Mouse (Mus musculus) heart, adult 11 months (tissue): Measurements from ENCODE around the gene Mrps22.
A peak's percentile ranks its signal among the peaks of the same experiment; 100 is the strongest.

ENCODE experiments used
- DNase-seq: peaks from one replicate; pipeline ENCODE4 v3.0.0; 2022

Gene Mrps22

GRCm38 (mm10) chr9:98601156-98601836, at the start of gene Mrps22:
TSS of gene Mrps22 (minus strand) at chr9:98601660.
- peak; percentile 98 for DNase-seq

DNA sequence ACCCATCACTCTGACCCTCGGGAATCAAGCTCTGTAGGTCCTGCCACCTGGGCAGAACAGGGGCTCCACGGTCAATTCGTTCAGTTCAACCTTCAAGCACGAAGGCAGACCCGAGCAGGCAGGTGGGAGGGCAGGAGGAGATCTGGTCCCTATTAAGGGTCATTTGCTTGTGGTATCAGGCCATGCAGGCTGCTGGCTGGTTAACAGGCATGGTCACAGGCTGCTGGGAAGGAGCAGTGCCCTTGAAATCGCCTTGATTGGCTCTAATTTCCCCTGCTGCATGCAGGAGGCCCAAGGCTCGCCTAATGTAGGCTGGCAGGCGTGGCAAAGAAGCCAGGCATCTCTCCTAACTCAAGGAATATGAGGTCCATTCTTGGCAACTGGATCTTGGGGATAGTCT, 49.1 kb upstream of the Mrps22 start:
- no peak for DNase-seq

DNA sequence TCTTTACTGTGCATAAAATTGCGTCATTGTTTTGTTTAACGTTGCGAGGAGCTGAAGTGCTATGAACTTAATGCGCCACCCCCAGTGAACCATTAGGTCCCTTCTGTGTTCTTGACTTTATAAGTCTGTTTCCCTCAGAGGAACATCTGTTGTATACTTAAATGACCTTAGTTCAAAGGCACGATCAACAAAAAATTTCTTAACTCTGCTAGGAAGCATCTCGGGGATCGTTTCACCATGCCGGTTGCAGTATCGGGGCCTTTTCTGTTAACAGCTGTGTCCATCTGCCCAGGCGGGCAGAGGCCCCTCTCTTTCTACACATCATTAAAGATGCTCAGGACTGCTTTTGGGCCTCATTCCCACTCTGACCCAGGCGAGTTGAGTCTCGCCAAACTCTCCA, 46.0 kb upstream of the Mrps22 start:
- peak; percentile 92 for DNase-seq

GRCm38 (mm10) chr9:98645750-98646149, 44.3 kb upstream of the Mrps22 start:
- no peak for DNase-seq

DNA sequence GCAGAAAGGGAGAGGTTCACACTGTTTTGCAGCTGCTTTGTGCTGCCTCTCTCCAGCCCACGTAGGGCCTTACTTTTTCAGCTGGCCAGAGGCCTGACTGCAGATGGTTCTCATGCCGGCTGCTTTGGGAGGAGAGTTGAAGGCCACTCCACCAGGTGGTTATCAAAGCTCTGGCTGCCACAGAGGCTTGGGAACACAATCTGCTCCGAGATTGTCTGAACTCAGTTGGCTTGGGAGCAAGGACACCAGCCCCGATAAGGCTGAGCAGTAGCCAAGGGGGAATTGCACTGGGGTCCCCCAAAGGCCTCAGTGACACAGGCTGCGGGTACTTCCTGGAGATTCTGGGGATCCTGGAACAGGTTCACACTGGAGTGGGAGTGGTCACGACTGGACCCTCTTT, 40.7 kb upstream of the Mrps22 start:
- no peak for DNase-seq

GRCm38 (mm10) chr9:98633287-98634162, 32.1 kb upstream of the Mrps22 start:
- DNase-seq = no peak

GRCm38 (mm10) chr9:98628480-98628879, 27.0 kb upstream of the Mrps22 start:
- DNase-seq = no peak

GRCm38 (mm10) chr9:98604896-98605295, 3.4 kb upstream of the Mrps22 start:
- DNase-seq = no peak

DNA sequence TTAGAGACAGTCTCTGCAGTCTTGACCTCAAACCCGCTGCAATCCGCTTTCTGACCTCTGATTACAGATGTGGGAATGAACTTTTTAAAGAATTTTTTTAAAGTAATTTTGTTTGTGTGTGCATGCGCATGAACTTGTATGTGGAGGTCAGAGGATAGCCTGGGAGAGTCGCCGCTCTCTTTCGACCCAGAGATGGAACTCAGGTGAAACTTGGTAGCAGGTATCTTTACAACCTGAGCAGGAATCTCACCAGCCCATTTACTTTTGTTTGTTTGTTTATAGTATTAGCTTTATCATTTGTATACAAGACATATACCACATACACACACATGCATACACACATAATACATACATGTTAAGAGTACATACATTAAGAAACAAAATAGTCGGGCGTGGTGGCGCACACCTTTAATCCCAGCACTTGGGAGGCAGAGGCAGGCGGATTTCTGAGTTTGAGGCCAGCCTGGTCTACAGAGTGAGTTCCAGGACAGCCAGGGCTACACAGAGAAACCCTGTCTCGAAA, 438 bp upstream of the Mrps22 start:
- no peak for DNase-seq

DNA sequence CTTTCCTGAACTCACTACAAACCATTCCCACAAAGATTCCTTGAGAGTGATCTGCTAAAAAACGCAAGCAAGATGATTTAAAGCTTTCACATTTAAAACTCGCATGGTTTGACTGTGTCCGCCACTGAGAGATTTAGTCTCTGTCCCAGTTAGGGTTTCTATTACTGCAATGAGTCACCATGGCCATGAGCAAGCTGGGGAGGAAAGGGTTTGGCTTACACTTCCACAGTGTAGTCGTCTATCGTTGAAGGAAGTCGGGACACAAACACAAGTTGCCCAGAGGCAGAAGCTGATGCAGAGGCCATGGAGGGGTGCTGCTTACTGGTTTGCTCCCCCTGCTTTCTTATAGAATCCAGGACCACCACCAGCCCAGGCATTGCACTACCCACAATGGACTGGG, 1.4 kb downstream of the Mrps22 start:
- DNase-seq = no peak

DNA sequence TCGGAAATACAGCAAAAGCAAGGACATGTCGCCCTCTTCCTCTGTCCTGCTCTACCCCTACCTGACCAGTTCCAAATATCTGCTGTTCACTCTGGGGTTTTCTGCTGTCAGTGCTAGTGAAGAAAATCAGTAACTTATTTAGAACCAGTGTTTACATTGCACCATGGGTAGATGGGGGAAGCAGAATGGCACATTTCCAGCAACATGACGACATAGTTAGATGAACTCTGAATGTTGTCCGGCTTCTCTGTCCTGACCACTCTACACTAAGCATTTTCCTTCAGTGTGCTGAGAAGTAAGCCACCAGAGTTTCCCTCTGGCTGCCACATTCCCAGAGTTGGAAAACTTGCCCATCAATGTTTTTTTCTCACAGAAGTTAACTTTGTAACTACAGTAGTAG, 17.6 kb downstream of the Mrps22 start:
- no peak for DNase-seq

GRCm38 (mm10) chr9:98563137-98564126, 38.0 kb downstream of the Mrps22 start, which contains the start of gene Copb2:
TSS of gene Copb2 (plus strand) at chr9:98563721.
- peak; percentile 100 for DNase-seq

DNA sequence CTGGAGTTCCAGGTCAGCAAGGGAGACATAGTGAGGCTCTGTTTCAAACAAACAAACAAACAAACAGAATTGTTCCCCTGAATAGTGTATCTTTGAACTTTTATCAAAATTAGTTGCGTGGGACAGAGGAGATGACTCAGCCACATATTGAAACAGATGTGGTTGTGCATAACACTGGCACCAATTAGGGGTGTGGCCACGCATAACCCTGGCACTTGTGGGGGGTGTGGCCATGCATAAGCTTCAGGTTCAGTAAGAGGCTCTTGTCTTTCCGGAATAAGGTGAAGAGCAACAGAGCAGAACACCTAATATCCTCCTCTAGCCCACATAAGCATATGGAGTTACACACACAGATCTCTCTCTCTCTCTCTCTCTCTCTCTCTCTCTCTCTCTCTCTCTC, 57.4 kb downstream of the Mrps22 start:
- DNase-seq = peak; percentile 51
